Mouse (Mus musculus) ES-E14 (cell line): ENCODE results near the gene Ccdc148. TPM values are rescaled to one million over a fixed set of nuclear protein-coding genes. Genes with fewer than 3 reads are reported as not detected.
A peak's percentile ranks its signal among the peaks of the same experiment; 100 is the strongest.

Source experiments
- DNase-seq: peaks from one replicate; pipeline ENCODE4 v3.0.0-alpha.2; 2013; ENCODE audit warnings: low read depth, low spot score
- H3K27ac ChIP-seq: 2 replicates; pipeline ENCODE4 v1.5.1; 2012; ENCODE audit warnings: low read depth, mild to moderate bottlenecking, low read length, moderate library complexity, mixed read lengths; ENCODE audit not compliant: poor library complexity, insufficient read depth, severe bottlenecking
- H3K36me3 ChIP-seq: 2 replicates; pipeline ENCODE4 v1.6.1; 2012; ENCODE audit warnings: mild to moderate bottlenecking, low read length, moderate library complexity, mixed read lengths; ENCODE audit not compliant: control insufficient read depth, poor library complexity, insufficient read depth, severe bottlenecking
- H3K4me1 ChIP-seq, 2 experiments: fragments of 150-350 bp in 1 of 2; sonication (generic) in 1 of 2; 2 replicates each; pipeline ENCODE4 v1.6.1; 2012; ENCODE audit warnings: low read length in 2 of 2, mild to moderate bottlenecking in 1 of 2, mixed read lengths in 1 of 2; ENCODE audit not compliant: control insufficient read depth in 2 of 2, insufficient read depth in 2 of 2, poor library complexity in 1 of 2
- H3K4me3 ChIP-seq, 2 experiments: fragments of 150-350 bp in 1 of 2; sonication (generic) in 1 of 2; 2 replicates each; pipeline ENCODE4 v1.5.1; 2012; ENCODE audit warnings: low read length in 2 of 2, low read depth in 1 of 2, mild to moderate bottlenecking in 1 of 2, mixed read lengths in 1 of 2; ENCODE audit not compliant: insufficient read depth in 1 of 2, poor library complexity in 1 of 2, severe bottlenecking in 1 of 2
- H3K9ac ChIP-seq: 2 replicates; pipeline ENCODE4 v1.6.1; 2012; ENCODE audit warnings: low read depth, mild to moderate bottlenecking, low read length, mixed read lengths; ENCODE audit not compliant: poor library complexity, insufficient read depth, severe bottlenecking
- H3K9me3 ChIP-seq: fragments of 150-350 bp; sonication (generic); 2 replicates; pipeline ENCODE4 v1.6.1; 2012; ENCODE audit warnings: low read depth, mild to moderate bottlenecking, low read length; ENCODE audit not compliant: control insufficient read depth, insufficient read depth
- CHD2 ChIP-seq: IDR thresholded peaks from 2 replicates; pipeline ENCODE4 v1.6.1; 2014; ENCODE audit warnings: mild to moderate bottlenecking, low read depth, low read length, inconsistent platforms
- HCFC1 ChIP-seq: IDR thresholded peaks from 2 replicates; pipeline ENCODE4 v1.6.1; 2012; ENCODE audit warnings: low read length, inconsistent platforms, borderline replicate concordance; ENCODE audit not compliant: insufficient read depth
- MAFK ChIP-seq: IDR thresholded peaks from 2 replicates; pipeline ENCODE4 v1.6.1; 2014; ENCODE audit warnings: mild to moderate bottlenecking, low read depth, low read length, inconsistent platforms; ENCODE audit not compliant: insufficient read depth
- ZC3H11A ChIP-seq: IDR thresholded peaks from 2 replicates; pipeline ENCODE4 v1.6.1; 2012; ENCODE audit warnings: low read depth, mild to moderate bottlenecking, inconsistent platforms, low read length, borderline replicate concordance
- ZNF384 ChIP-seq: IDR thresholded peaks from 2 replicates; pipeline ENCODE4 v1.6.1; 2012; ENCODE audit warnings: low read depth, low read length, inconsistent platforms
- in situ Hi-C, 2 experiments: fragments of 600-800 bp; cut with MboI; formaldehyde crosslinking; loops; one replicate each; pipeline ENCODE4 v1.15.1; 2025; ENCODE audit warnings: low sequenced_read_pairs in 2 of 2, inconsistent platforms in 1 of 2; ENCODE audit not compliant: unreplicated experiment in 2 of 2
- total RNA-seq: library from RNA; depleted of rRNA; stranded (reverse); fragments of 300-350 nt; gene quantifications from 2 replicates; pipeline ENCODE4 v1.2.3, GENCODE M21; 2012

Ccdc148 gene
- total RNA-seq, 1 experiment: 0.27 TPM

- Histone ChIP-seq H3K27ac (no peak overlapping the region), H3K36me3 (no peaks in the 10 kb centered on the region), H3K9me3 (no peaks in the 10 kb centered on the region), H3K4me1 (no peaks in the 10 kb centered on the region), H3K9ac (no peak overlapping the region), H3K4me3 (no peak overlapping the region)
- peak; percentile 16 for DNase-seq
- in situ Hi-C loops: no loop called here
- TF ChIP-seq HCFC1 (no peak), CHD2 (no peak), MAFK (no peak), ZNF384 (no peak), ZC3H11A (no peak)
Measured at GRCm38 (mm10) chr2:58879876-58880275, 280.6 kb downstream of the Ccdc148 start.

GRCm38 (mm10) chr2:58859134-58859533, 301.3 kb downstream of the Ccdc148 start, which contains the start of gene Gm11099:
Gene Gm11099, plus strand, starts transcription at chr2:58859434.
- Histone ChIP-seq H3K27ac (no peak within 1 kb of the TSS), H3K36me3 (no peaks in the 10 kb centered on the region), H3K9me3 (no peaks in the 10 kb centered on the region), H3K9ac (no peak within 1 kb of the TSS), H3K4me1 (no peaks in the 10 kb centered on the region), H3K4me3 (no peak within 1 kb of the TSS)
- in situ Hi-C loops: no loop called here
- no peak for DNase-seq
- no peak for TF ChIP-seq ZC3H11A
- no peak for TF ChIP-seq MAFK
- TF ChIP-seq HCFC1: no peak
- TF ChIP-seq CHD2: no peak
- no peak for TF ChIP-seq ZNF384

DNA sequence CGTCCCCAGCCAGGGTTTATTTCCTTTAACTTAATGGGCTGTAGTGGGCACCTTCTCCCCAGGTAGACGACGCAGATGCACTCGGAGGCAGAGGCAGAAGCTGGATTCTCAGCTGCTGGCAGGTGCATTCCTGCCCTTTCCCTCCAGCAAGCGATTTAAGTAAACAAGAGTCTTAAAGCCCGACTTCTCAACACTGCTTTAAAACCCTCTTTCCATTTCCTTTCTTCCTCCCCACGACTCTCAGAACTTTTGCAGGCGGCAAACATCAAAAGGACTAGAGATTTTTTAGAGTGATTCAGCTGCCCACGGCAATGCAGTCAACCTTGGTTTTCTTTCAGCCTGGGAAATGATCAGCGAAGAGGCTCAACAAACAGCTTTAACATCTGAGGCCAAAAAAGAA, 316.0 kb downstream of the Ccdc148 start:
- Histone ChIP-seq H3K9ac (no peak overlapping the region), H3K36me3 (no peaks in the 10 kb centered on the region), H3K9me3 (no peaks in the 10 kb centered on the region), H3K4me1 (no peaks in the 10 kb centered on the region), H3K4me3 (no peak overlapping the region), H3K27ac (no peak overlapping the region)
- no peak for DNase-seq
- in situ Hi-C loops: no loop called here
- TF ChIP-seq HCFC1 (no peak), MAFK (no peak), ZNF384 (no peak), ZC3H11A (no peak), CHD2 (no peak)

GRCm38 (mm10) chr2:58842443-58842842, 318.0 kb downstream of the Ccdc148 start:
- TF ChIP-seq ZC3H11A (no peak), CHD2 (no peak), ZNF384 (no peak), HCFC1 (no peak), MAFK (no peak)
- no peak overlapping the region for H3K9ac ChIP-seq
- in situ Hi-C loops: no loop called here
- DNase-seq: no peak
- H3K4me1 ChIP-seq: no peaks in the 10 kb centered on the region
- no peaks in the 10 kb centered on the region for H3K36me3 ChIP-seq
- no peak overlapping the region for H3K27ac ChIP-seq
- H3K4me3 ChIP-seq: no peak overlapping the region
- no peaks in the 10 kb centered on the region for H3K9me3 ChIP-seq

DNA sequence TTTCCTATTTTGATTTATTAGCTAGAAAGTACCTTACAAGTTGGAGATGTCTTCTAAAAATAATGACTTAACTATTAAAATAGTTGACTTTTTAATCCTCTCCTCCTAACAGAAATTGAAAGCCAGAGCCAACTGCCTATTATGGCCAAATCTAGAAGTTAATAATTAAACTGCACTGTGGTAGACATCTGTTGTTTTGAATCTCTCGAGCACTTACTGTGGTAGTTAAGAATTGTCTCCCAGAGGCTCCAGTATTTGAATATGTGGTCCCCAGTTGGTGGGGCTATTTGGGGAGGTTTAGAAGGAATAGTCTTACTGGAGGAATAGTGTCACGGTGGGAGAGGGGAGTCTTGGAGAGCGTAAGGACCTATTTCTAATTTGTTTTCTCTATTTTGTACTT, 319.5 kb downstream of the Ccdc148 start:
- DNase-seq: no peak
- in situ Hi-C loops: no loop called here
- no peak overlapping the region for H3K27ac ChIP-seq
- H3K9me3 ChIP-seq: no peaks in the 10 kb centered on the region
- TF ChIP-seq HCFC1 (no peak), ZC3H11A (no peak), MAFK (no peak), CHD2 (no peak), ZNF384 (no peak)
- H3K9ac ChIP-seq: no peak overlapping the region
- no peaks in the 10 kb centered on the region for H3K4me1 ChIP-seq
- H3K4me3 ChIP-seq: no peak overlapping the region
- no peaks in the 10 kb centered on the region for H3K36me3 ChIP-seq
